Mouse (Mus musculus): ENCODE results near the gene Rpl19. TPM values are rescaled to one million over a fixed set of nuclear protein-coding genes. Genes with fewer than 3 reads are reported as not detected.

The Rpl19 gene
- polyA plus RNA-seq, 2 experiments: 1,199 to 1,869 TPM

DNA sequence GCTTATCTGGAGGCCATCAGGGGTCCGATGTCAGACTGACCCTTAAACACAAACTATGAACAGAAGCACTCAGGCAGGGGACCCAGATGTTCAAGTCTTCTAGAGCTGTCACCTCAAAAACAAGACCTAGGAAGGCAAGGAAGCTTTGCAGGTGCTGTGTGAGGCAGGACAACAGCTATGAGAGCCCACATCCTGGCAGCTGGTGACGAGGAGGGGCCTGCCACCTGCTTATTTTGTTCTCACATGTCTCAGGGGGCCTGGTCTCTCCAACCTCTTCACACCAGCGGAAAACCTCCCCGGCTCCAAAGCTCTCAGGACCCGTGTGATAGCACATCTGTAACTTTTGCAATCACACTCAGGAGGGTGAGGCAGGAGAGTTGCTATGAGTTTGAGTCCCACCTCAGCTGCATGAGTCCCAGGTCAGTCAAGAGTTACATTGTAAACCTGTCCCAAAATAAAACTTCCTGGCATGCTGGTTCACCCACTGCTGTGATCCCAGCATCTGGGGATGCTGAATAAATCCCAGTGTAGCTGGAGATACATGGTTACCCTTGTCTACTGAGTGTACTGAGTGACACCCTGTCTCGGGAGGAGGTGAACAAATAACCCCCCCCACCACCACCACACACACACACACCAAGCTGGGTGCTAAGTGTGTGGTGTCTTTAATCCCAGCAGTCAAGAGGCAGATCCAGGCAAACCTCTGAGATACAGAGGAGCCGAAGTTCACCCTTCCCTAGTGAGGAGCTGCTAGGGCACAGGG is 26.0 kb upstream of the Rpl19 start:
- H3K27me3 ChIP-seq (ENCODE audit: control insufficient read depth, insufficient read depth, low read length): peaks cover 8% of the 10 kb centered on the region; the same call in 1 of the 2 replicates
- peaks cover 15% of the 10 kb centered on the region; the same call in 1 of the 2 replicates for H3K4me1 ChIP-seq (ENCODE audit: control insufficient read depth, insufficient read depth, low read length)
- no peak for DNase-seq (ENCODE audit: low spot score)

DNA sequence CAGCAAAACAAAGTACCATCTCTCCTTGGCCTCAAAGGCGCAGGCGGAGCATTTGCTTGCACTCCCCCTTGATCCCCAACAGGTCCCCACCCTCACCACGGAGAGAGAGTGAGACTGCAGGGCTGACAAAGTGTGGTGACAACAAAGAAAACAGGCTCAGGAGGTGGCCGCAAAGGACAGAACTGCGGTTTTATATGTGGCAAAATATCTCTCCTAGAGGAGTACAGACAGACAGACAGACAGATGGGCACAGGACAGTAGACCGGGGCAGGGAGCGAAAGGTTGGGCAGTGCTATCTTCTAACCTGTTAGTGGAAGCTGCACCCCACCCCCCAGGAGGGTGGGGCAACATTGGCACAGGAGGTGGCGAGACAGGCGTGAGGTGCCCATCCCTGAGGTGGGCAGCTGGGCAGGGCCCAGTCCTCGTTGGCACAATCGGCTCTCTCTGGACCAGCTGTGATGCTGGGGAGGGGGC is 25.1 kb upstream of the Rpl19 start:
- Histone ChIP-seq H3K36me3 (ENCODE audit: control insufficient read depth, insufficient read depth, low read length) (peaks cover 29% of the 10 kb centered on the region), H3K9ac (ENCODE audit: low read depth, low read length, severe bottlenecking) (no peak overlapping the region), H3K4me1 (ENCODE audit: control insufficient read depth, insufficient read depth, low read length) (peaks cover 15% of the 10 kb centered on the region; the same call in 1 of the 2 replicates), H3K4me2 (replicated peaks; ENCODE audit: low read depth, low read length, severe bottlenecking) (no peak overlapping the region), H3K27me3 (ENCODE audit: control insufficient read depth, insufficient read depth, low read length) (peaks cover 8% of the 10 kb centered on the region; the same call in 1 of the 2 replicates), H3K9me3 (ENCODE audit: control insufficient read depth, low read length) (no peaks in the 10 kb centered on the region), H3K27ac (replicated peaks; ENCODE audit: low read depth, low read length) (no peak overlapping the region), H3K4me3 (replicated peaks; ENCODE audit: low read length) (no peak overlapping the region)
- DNase-seq (ENCODE audit: low spot score): no peak
- TF ChIP-seq POLR2A (IDR thresholded peaks at IDR 0.05; ENCODE audit: borderline replicate concordance, extremely low read depth, insufficient read depth, insufficient read length): no peak
- ATAC-seq (ENCODE audit: low FRiP score, low read depth): no peak
- WGBS: 26% methylated on average over 11 of the region's 11 CpGs

More for the DNA sequence above, 26.0 kb upstream of the Rpl19 start:
- TF ChIP-seq POLR2A (IDR thresholded peaks at IDR 0.05; ENCODE audit: borderline replicate concordance, extremely low read depth, insufficient read depth, insufficient read length): no peak
- Histone ChIP-seq H3K4me2 (replicated peaks; ENCODE audit: low read depth, low read length, severe bottlenecking) (no peak overlapping the region), H3K36me3 (ENCODE audit: control insufficient read depth, insufficient read depth, low read length) (peaks cover 28% of the 10 kb centered on the region), H3K4me3 (replicated peaks; ENCODE audit: low read length) (no peak overlapping the region), H3K9me3 (ENCODE audit: control insufficient read depth, low read length) (no peaks in the 10 kb centered on the region), H3K27ac (replicated peaks; ENCODE audit: low read depth, low read length) (no peak overlapping the region), H3K9ac (ENCODE audit: low read depth, low read length, severe bottlenecking) (no peak overlapping the region)
- WGBS: 19% methylated on average over 7 of the region's 7 CpGs
- no peak for ATAC-seq (ENCODE audit: low FRiP score, low read depth)

DNA sequence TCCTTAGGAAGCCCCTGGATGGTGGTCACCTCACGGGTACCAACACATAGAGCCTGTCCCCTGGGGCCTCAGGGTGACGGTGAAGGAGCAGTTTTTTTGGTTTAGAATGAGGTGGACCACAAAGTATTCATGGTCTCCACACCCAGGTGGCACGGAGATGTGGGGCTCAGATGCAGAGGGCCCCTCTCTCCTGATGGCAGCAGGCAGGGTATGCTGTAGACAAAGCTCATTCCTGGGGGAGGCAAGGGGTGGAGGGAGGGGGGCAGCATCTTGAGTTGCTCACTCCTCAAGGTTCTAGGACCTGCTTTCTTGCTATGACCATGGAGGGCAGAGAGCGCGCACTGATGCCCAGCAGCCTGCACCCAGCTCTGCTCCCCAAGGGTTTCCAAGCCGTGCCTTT is 24.5 kb upstream of the Rpl19 start:
- no peak for TF ChIP-seq POLR2A (IDR thresholded peaks at IDR 0.05; ENCODE audit: borderline replicate concordance, extremely low read depth, insufficient read depth, insufficient read length)
- Histone ChIP-seq H3K9ac (ENCODE audit: low read depth, low read length, severe bottlenecking) (no peak overlapping the region), H3K4me2 (replicated peaks; ENCODE audit: low read depth, low read length, severe bottlenecking) (no peak overlapping the region)

DNA sequence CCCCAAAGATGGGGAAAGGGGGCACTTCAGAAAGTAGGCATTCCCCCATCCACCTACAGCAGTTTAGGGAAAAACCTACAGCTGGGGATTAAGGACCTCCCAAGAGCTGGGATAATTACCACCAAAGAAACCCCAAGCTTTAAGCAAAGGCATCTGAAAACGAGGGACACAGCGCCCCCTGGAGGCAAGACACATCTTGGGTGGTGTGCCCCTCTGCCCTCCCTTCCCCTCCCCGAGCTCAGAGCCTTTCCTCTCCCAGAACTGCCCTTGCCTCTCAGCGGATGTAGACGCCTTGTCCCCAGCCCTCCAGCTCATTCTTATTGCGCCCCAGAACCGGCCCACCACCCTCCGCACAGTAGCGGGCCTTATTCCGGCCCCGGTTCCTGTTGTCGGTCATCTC is 23.9 kb upstream of the Rpl19 start:
- Histone ChIP-seq H3K4me3 (replicated peaks; ENCODE audit: low read length) (no peak overlapping the region), H3K4me2 (replicated peaks; ENCODE audit: low read depth, low read length, severe bottlenecking) (peak overlapping the region; percentile 20; the same call in 1 of the 2 replicates), H3K27ac (replicated peaks; ENCODE audit: low read depth, low read length) (no peak overlapping the region), H3K4me1 (ENCODE audit: control insufficient read depth, insufficient read depth, low read length) (peaks cover 15% of the 10 kb centered on the region; the same call in 1 of the 2 replicates), H3K9me3 (ENCODE audit: control insufficient read depth, low read length) (no peaks in the 10 kb centered on the region), H3K9ac (ENCODE audit: low read depth, low read length, severe bottlenecking) (no peak overlapping the region), H3K27me3 (ENCODE audit: control insufficient read depth, insufficient read depth, low read length) (peaks cover 8% of the 10 kb centered on the region; the same call in 1 of the 2 replicates), H3K36me3 (ENCODE audit: control insufficient read depth, insufficient read depth, low read length) (peaks cover 39% of the 10 kb centered on the region)
- no peak for ATAC-seq (ENCODE audit: low FRiP score, low read depth)
- no peak for TF ChIP-seq POLR2A (IDR thresholded peaks at IDR 0.05; ENCODE audit: borderline replicate concordance, extremely low read depth, insufficient read depth, insufficient read length)
- WGBS: 18% methylated on average over 12 of the region's 12 CpGs
- peak; percentile 70 for DNase-seq (ENCODE audit: low spot score)

More for the DNA sequence above, 24.5 kb upstream of the Rpl19 start:
- H3K36me3 ChIP-seq (ENCODE audit: control insufficient read depth, insufficient read depth, low read length): peaks cover 33% of the 10 kb centered on the region
- ATAC-seq (ENCODE audit: low FRiP score, low read depth) (no peak), DNase-seq (ENCODE audit: low spot score) (no peak)
- peaks cover 15% of the 10 kb centered on the region; the same call in 1 of the 2 replicates for H3K4me1 ChIP-seq (ENCODE audit: control insufficient read depth, insufficient read depth, low read length)
- peaks cover 8% of the 10 kb centered on the region; the same call in 1 of the 2 replicates for H3K27me3 ChIP-seq (ENCODE audit: control insufficient read depth, insufficient read depth, low read length)
- no peak overlapping the region for H3K4me3 ChIP-seq (replicated peaks; ENCODE audit: low read length)
- no peaks in the 10 kb centered on the region for H3K9me3 ChIP-seq (ENCODE audit: control insufficient read depth, low read length)
- no peak overlapping the region for H3K27ac ChIP-seq (replicated peaks; ENCODE audit: low read depth, low read length)
- 52% methylated on average over 6 of the region's 6 CpGs for WGBS

DNA sequence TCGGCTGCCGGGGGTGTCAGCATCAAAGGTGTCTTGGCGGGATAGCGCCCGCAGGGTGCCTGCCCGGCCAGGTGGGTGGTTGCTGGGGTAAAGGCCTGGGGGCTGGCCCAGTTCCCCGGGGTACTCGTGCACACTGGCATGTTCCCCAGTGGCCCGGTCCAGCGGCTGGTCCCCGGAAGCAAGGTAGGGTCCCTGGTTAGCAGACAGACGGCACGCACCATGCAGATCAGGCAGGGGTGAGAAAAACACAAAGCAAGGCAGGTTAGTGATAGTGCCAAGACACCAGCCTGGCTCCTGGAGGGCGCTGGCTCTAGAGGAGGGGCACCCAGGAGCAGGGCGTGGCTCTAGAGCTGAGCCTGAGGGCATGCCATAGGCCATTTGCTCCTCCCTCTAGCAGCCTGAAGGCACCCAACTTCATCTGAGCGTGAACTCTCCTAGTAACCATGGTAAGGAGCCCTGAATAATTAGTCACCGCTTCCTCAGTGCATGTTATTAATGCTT is 23.3 kb upstream of the Rpl19 start:
- no peak overlapping the region for H3K27ac ChIP-seq (replicated peaks; ENCODE audit: low read depth, low read length)
- H3K4me3 ChIP-seq (replicated peaks; ENCODE audit: low read length): no peak overlapping the region
- WGBS: 29% methylated on average over 17 of the region's 17 CpGs
- H3K4me2 ChIP-seq (replicated peaks; ENCODE audit: low read depth, low read length, severe bottlenecking): peak overlapping the region; percentile 20; the same call in 1 of the 2 replicates
- H3K36me3 ChIP-seq (ENCODE audit: control insufficient read depth, insufficient read depth, low read length): peaks cover 45% of the 10 kb centered on the region
- no peaks in the 10 kb centered on the region for H3K9me3 ChIP-seq (ENCODE audit: control insufficient read depth, low read length)
- H3K4me1 ChIP-seq (ENCODE audit: control insufficient read depth, insufficient read depth, low read length): peaks cover 15% of the 10 kb centered on the region; the same call in 1 of the 2 replicates
- no peak for TF ChIP-seq POLR2A (IDR thresholded peaks at IDR 0.05; ENCODE audit: borderline replicate concordance, extremely low read depth, insufficient read depth, insufficient read length)
- DNase-seq (ENCODE audit: low spot score): no peak
- H3K9ac ChIP-seq (ENCODE audit: low read depth, low read length, severe bottlenecking): no peak overlapping the region
- peaks cover 8% of the 10 kb centered on the region; the same call in 1 of the 2 replicates for H3K27me3 ChIP-seq (ENCODE audit: control insufficient read depth, insufficient read depth, low read length)
- ATAC-seq (ENCODE audit: low FRiP score, low read depth): no peak

All from limb, embryonic 14.5 days (tissue).